Mouse (Mus musculus): Measurements from ENCODE around the gene Fam193b. TPM values are rescaled to one million over a fixed set of nuclear protein-coding genes. Genes with fewer than 3 reads are reported as not detected.

Gene Fam193b
- polyA plus RNA-seq, 1 experiment: 47.5 TPM

DNA sequence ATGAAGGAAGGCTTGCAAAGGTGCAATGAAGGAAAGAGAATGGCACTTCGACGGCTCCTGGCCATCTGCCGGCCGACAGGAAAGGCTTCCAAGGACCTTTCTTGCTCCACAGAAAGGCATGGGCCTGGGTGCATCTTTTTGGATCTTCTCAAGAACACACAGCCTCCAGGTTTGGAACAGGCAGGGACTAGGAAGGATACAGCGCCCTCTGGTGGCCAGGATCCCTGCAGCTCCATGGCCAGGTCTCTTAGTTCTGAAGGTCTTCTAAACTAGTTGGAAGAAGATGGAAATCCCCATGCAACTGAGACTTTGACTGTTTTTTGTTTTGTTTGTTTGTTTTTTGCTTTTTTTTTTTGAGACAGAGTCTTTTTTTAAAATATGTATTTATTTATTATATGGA, 54.0 kb downstream of the Fam193b start:
- no peak for TF ChIP-seq GATA1 (IDR thresholded peaks at IDR 0.05; ENCODE audit: low read length)

DNA sequence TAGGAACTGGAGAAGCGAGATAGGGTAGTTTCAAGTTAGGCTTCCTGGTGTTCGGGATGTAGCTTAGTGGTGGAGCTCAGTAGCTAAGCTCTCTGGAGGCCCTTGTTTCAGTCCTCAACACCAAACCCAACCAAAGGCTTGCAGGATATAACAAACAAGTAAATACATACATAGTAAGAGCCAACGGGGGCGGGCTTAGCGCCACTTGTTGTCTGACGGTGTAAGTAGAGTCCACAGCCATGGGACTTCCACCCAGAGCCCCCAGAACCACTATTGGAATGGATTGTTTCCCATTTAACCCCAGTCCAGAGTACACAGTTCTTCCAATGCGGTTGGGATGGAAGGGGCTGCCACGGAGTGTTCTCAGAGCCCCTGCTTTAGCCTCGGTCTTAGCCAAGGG, 57.1 kb downstream of the Fam193b start:
- TF ChIP-seq GATA1 (IDR thresholded peaks at IDR 0.05; ENCODE audit: low read length): no peak

DNA sequence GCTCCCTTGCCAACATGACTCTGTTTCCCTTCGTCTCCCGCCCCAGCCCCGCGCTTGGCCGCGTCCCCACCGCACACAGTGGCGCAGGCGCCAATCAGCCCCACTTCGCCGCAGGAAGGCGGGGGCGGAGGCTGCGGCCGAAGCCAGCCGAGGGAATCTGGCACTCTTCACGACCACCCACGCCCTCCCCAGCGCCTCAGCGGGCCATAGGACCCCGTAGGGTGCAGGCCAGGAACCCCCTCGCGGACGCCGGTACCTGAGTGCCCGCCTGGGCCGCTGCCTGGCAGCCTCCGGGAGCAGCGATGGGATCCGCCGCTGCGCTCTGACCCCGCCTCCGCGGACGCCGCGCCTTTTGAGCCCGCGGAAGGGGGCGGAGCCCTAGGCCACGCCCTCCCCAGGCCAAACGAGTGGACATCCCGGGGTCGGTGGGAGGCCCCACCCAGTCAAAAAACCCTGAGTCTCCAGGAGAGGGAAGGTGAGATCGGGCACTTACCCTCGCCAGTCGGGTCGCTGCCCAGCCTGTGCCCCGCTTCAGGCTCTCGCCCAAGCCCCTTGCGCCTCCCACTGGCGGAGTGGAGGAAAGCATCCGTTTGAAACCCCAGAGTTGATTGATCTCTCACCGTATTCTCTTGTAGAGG, 57.7 kb downstream of the Fam193b start, which contains the start of gene Pdlim7:
Gene Pdlim7, minus strand, starts transcription at position 566 of the 638 bp plus-strand sequence.
- no peak for TF ChIP-seq GATA1 (IDR thresholded peaks at IDR 0.05; ENCODE audit: low read length)

DNA sequence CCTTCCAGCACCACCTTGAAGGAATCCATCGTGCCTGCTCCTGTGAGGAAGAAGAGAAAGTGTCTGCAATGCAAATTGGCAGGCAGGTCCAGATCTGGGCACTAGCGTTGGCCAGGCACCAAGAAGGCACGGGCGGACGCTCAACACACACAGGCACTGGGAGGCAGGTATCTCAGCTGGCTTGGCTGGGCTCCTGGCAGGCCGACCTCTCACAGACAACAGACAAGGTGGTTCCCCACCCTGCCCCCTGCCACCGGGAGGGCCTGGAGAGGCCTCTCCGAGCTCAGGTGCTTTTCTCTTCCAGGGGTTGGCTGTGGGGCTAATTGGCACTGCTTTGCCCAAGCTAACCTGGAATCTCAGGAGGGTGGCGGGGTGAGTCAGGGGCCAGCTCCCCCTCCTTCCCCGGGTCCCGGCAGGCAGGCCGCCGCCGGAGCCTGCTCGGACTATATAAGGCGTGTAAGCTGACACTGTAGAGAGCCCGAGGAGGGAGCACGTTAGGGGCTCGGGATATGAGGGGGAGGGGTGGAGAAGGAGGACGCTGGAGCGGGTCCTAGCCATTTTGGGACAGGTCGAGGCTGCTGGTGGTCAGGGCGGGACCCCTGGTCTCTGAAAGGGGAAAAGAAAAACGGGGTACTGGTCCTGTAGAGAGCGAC, 58.4 kb downstream of the Fam193b start:
- TF ChIP-seq GATA1 (IDR thresholded peaks at IDR 0.05; ENCODE audit: low read length): no peak

DNA sequence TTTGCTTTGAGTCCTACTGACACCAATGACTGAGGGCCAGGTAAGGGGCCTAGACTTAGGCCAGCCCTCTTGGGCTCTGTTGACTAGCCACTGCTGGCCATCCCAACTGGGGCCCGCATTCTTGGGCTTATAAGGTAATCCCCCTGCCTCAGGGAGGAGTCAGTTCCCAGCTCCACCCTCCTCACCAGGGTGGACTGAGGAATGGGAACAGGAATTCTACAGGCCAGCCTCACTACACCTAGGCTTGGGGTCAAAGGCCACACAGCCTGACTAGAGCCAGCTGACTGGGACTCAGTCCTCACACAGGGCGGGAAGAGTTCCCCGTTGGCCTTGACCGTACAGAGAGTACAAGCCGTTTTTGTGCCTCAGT, 59.4 kb downstream of the Fam193b start:
- no peak for TF ChIP-seq GATA1 (IDR thresholded peaks at IDR 0.05; ENCODE audit: low read length)

DNA sequence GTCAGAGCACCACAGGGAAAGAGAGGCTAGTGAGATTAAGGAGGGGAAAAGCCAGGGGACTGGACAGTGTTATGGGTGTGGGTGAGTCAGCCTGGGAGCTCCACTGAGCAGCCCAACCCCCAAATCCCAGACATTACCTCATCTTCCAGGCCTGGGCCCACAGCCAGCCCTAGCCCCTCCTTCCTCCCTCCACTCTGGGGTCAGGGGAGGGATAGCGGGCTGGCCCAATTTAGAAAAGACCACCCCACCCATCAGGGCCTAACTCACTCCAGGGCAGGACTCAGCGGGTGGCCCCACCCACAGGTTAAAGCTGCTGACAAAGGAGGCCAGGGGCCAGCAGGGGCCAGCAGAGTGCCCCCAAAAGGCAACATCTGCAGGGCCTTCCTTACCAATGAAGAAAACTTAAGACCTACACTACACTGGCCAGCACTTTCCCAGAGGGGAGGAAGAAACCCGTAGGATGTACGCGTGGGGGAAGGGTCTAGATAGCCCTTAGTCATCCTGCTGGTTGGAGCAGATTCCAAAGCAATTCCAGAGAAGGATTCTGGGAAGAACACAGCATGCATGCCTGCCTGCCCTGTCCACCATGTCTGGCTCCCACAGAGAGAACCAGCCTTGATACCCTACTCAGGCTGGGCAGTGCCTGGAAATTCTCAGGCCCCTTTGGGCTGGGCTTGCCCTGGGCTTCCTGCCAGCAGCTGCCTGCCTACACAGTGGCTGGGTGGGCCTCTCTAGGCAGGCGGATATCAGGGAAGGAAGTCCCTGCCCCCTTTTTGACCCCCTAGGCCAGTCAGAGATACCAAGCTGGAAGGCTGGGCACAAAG, 60.0 kb downstream of the Fam193b start:
- TF ChIP-seq GATA1 (IDR thresholded peaks at IDR 0.05; ENCODE audit: low read length): no peak

DNA sequence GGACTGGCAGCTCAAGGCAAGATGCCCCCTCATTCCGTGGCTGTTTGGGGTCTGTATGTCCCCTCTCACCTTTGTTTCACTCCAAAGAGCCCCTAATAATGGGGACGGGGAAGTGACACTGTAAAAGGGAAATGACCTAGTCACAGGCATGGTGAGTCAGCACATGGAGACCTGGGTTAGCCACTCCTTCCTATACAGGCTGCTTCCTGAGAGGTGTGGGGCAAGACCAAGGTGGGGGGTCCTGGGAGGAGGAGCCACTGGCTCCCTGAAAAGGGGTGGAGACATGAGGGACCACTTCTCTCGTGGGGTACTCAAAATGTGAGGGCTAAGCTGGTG, 60.6 kb downstream of the Fam193b start:
- no peak for TF ChIP-seq GATA1 (IDR thresholded peaks at IDR 0.05; ENCODE audit: low read length)

DNA sequence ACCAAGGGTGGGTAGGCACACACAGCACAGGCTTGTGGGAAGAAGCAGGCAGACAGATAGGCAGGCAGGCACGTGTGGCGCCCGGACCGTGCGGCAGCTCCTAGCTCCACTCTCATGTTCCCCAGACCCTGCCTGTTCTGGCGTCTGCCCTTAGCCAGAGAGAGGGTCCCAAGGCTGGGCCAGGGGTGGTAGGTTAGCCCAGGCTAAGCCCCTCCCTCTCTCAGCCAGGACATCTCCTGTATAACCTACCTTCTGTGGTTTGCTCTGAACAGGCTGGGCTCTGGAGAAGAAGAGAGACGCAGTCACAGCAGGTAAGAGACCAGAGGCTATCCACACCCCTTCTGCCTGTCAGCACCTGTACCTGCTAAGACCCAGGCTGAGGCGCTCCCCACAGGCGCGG, 62.4 kb downstream of the Fam193b start:
- TF ChIP-seq GATA1 (IDR thresholded peaks at IDR 0.05; ENCODE audit: low read length): no peak

DNA sequence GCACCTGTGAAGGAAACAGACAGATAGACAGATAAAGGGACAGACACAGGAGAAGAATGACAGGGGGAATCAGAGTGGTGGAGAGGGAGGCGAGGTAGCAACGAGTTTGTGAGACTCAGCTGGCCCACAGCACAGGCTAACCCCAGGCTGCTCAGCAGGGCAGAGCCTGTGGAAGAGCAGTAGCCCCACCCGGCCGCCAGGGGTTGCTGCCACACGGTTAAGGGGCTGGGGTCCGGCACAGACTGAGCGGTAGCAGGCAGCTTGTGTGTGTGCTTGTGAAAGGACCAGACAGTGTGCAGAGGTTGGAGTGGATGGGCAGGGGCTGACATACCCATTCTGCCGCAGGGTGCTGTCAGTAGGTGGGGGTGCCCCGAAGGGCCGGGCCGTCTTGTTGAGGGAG, 63.0 kb downstream of the Fam193b start:
- no peak for TF ChIP-seq GATA1 (IDR thresholded peaks at IDR 0.05; ENCODE audit: low read length)

DNA sequence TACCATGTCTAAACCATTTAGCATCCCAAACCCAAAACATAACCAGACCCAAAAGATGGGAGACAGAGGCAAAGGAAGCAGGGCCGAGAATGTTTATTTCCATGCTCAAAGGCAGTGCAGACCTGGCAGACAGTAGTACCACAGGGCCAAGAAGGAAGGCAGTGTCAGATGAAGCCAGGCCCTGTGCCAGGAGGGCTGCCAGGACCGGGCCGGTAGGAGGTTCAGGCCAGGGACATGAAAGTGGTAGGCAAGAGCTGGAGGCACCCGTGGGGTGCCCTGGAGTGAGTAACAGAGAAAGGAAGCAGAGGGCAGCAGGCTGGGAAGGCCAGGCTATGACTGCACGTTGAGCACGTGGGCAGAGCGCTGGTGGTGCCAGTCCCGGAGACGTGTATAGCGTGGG, 64.2 kb downstream of the Fam193b start:
- no peak for TF ChIP-seq GATA1 (IDR thresholded peaks at IDR 0.05; ENCODE audit: low read length)

DNA sequence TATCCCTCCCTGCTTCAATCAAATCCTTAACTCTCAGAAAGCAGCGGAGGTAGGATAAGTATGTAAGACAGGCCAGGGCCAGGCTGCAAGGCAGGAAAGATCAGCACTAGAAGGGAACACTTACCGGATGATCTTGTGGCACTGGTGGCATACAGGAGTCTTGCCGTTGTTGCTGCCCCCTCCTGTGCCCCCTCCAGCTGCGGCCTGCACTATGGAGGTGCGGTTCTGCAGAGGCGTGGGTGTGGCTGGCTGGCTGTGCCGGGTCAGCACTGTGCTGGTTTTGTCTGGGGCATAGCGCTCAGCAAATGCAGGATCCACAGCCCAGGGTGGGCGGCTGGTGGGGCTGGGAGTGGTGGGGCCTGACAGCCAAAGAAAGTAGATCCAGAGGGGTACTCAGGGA, 65.1 kb downstream of the Fam193b start:
- no peak for TF ChIP-seq GATA1 (IDR thresholded peaks at IDR 0.05; ENCODE audit: low read length)

DNA sequence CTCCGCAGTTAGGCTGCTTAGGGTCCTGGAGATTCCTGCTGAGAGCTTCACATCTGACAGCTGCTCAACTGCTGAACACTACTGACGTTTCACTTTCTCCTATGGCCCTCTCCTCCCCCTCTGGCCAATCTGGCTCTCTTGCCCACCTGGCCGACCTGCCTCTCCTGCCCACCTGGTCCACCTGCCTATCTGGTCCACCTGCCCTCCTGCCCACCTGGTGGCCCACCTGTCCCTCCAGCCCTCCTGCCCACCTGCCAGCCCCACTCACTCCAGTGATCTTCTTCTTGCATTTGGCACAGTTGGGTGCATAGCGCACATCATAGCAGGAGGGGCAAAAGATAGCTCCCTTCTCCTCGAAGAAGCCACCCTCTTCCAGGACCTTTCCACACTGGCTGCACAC, 66.5 kb downstream of the Fam193b start:
- no peak for TF ChIP-seq GATA1 (IDR thresholded peaks at IDR 0.05; ENCODE audit: low read length)

DNA sequence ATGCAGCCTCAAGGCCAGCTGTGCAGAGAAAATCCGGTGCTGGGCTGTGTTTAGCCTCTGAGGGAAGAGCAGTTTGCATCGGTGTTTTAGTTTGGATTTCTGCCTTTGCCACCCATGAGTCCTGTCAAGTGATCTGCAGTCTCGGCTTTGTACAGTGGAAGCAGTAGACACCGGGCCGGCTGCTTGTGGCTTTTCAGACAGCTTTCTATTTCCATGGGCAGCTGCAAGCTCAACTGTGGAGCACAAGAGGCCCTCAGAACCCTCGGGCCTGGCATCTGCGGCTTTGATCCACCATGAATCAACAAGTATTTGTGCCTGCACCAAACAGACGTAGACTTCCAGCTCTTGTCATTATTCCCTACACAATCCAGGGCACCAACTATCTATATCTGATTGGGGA, 68.5 kb downstream of the Fam193b start:
- no peak for TF ChIP-seq GATA1 (IDR thresholded peaks at IDR 0.05; ENCODE audit: low read length)

DNA sequence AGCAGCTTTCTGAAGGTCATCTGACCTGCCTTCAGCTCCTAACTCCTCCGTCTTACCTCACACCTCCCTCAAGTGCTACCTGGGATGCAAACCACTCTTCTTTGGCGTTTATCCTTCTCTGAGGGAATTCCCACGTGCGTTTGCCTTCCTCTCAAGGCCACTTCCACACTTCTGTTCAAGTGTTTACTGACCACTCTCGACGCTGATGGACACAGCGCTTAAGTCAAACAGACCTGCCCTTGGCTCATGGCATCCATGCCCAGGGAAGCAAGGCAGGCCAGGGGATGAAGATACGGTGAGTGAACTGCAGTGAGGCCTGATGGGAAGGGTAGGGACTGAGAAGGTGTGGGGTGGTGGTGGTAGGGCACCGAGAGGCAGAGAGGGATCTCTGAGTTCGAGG, 70.3 kb downstream of the Fam193b start:
- TF ChIP-seq GATA1 (IDR thresholded peaks at IDR 0.05; ENCODE audit: low read length): no peak

DNA sequence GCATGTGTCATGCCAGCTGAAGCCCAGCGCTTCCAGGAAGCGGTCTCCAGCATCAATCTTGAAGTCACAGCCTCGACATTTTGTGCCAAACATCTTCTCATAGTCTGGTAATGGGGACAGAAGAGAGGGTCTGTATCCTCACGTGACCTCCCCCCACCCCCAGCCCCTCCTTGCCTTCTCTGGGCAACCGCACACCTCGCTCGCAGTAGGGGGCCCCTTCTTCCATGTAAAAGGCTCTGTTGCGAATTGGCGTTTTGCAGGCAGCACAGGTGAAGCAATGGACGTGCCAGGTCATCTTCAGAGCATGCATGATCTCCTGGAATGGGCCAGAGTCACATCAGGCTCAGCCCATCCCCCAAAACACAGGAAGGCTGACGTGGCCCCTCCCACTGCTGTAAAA, 72.0 kb downstream of the Fam193b start:
- TF ChIP-seq GATA1 (IDR thresholded peaks at IDR 0.05; ENCODE audit: low read length): no peak

DNA sequence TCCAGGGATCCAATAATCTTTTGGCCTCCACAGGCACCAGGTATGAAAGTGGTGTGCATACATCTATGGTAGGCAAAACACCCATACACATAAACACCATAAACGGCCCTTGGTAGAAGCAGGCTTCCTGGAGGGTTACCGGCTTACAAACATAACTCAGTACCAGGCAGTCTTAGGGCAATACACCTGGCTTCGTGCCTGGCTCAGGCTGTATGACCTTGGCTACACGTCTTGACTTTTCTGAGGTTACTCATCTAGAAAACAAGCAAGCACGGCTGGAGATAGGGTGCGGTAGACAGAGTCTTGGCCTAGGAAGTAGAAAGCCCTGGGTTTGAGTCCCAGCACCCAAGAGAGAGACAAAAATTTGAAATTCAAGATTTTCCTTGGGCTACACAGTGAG, 74.3 kb downstream of the Fam193b start:
- no peak for TF ChIP-seq GATA1 (IDR thresholded peaks at IDR 0.05; ENCODE audit: low read length)

DNA sequence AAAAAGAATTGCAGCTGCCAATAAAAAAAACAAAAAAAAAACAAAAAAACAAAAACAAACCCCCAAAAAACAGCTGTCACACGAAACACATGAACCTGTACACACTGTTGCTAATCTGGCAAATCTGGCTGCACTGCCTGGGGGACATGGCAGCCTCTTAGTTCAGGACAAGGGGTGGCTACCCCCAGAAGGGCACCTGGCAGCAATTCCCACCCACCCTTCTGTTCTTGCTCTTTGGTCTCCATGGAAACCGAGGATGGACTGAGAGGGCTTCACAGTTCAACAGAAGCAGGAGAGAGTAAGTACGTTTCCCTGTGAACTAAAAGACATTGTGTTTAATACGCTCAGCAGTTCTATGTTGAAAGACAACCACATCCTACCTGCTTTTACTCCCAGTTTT, 75.2 kb downstream of the Fam193b start:
- no peak for TF ChIP-seq GATA1 (IDR thresholded peaks at IDR 0.05; ENCODE audit: low read length)
